Mouse (Mus musculus): ENCODE measurements around the gene Gm10382. TPM values are rescaled to one million over a fixed set of nuclear protein-coding genes. Genes with fewer than 3 reads are reported as not detected.

Gm10382 gene
- polyA plus RNA-seq, 1 experiment: 0.36 TPM

- no peak for TF ChIP-seq GATA1 (IDR thresholded peaks at IDR 0.05; ENCODE audit: low read length)
Measured at GRCm38 (mm10) chr5:125384512-125385214, 4.5 kb upstream of the Gm10382 start.

GRCm38 (mm10) chr5:125385215-125385940 is 3.7 kb upstream of the Gm10382 start:
- no peak for TF ChIP-seq GATA1 (IDR thresholded peaks at IDR 0.05; ENCODE audit: low read length)

- no peak for TF ChIP-seq GATA1 (IDR thresholded peaks at IDR 0.05; ENCODE audit: low read length)
Measured at GRCm38 (mm10) chr5:125388358-125389092, 597 bp upstream of the Gm10382 start.

- no peak for TF ChIP-seq GATA1 (IDR thresholded peaks at IDR 0.05; ENCODE audit: low read length)
Measured at GRCm38 (mm10) chr5:125389579-125390441, 688 bp downstream of the Gm10382 start, which contains the start of gene Ubc. Gene Ubc (minus strand): TSS chr5:125390202.

- TF ChIP-seq GATA1 (IDR thresholded peaks at IDR 0.05; ENCODE audit: low read length): no peak
Measured at GRCm38 (mm10) chr5:125390906-125391477, 1.9 kb downstream of the Gm10382 start.

GRCm38 (mm10) chr5:125391609-125392008 is 2.5 kb downstream of the Gm10382 start:
- TF ChIP-seq GATA1 (IDR thresholded peaks at IDR 0.05; ENCODE audit: low read length): no peak

GRCm38 (mm10) chr5:125392618-125392976 is 3.5 kb downstream of the Gm10382 start:
- no peak for TF ChIP-seq GATA1 (IDR thresholded peaks at IDR 0.05; ENCODE audit: low read length)

GRCm38 (mm10) chr5:125392977-125393621 is 4.0 kb downstream of the Gm10382 start:
- no peak for TF ChIP-seq GATA1 (IDR thresholded peaks at IDR 0.05; ENCODE audit: low read length)

- no peak for TF ChIP-seq GATA1 (IDR thresholded peaks at IDR 0.05; ENCODE audit: low read length)
Measured at GRCm38 (mm10) chr5:125393622-125394603, 4.8 kb downstream of the Gm10382 start.

GRCm38 (mm10) chr5:125395008-125395407 is 5.9 kb downstream of the Gm10382 start:
- no peak for TF ChIP-seq GATA1 (IDR thresholded peaks at IDR 0.05; ENCODE audit: low read length)

- no peak for TF ChIP-seq GATA1 (IDR thresholded peaks at IDR 0.05; ENCODE audit: low read length)
Measured at GRCm38 (mm10) chr5:125400903-125401302, 11.8 kb downstream of the Gm10382 start.

GRCm38 (mm10) chr5:125402476-125402875 is 13.4 kb downstream of the Gm10382 start:
- no peak for TF ChIP-seq GATA1 (IDR thresholded peaks at IDR 0.05; ENCODE audit: low read length)

GRCm38 (mm10) chr5:125402991-125403390 is 13.9 kb downstream of the Gm10382 start:
- no peak for TF ChIP-seq GATA1 (IDR thresholded peaks at IDR 0.05; ENCODE audit: low read length)
